Mouse (Mus musculus) spleen, adult 2 months (tissue): ENCODE data around the gene Cdh18. TPM values are rescaled to one million over a fixed set of nuclear protein-coding genes. Genes with fewer than 3 reads are reported as not detected.
"Not testable (repeated sequence)": the region's sequence is repeated elsewhere in the genome, so short reads cannot be mapped to it uniquely, and the experiment has no call there.

Experiments used
- DNase-seq, 2 experiments: peaks; one replicate each; pipeline versions ENCODE4 v3.0.0 to v3.0.0-alpha.2; 2012 to 2021; ENCODE audit warnings: low spot score in 2 of 2, low read depth in 1 of 2
- H3K27ac ChIP-seq: fragments of 200-500 bp; 2 replicates; pipeline ENCODE4 v1.5.1; 2012; ENCODE audit warnings: low read length, inconsistent platforms; ENCODE audit not compliant: insufficient read depth
- H3K27me3 ChIP-seq: fragments of 200-500 bp; 2 replicates; pipeline ENCODE4 v1.6.1; 2012; ENCODE audit warnings: mild to moderate bottlenecking, moderate library complexity, low read length, inconsistent platforms; ENCODE audit not compliant: control insufficient read depth, insufficient read depth
- H3K36me3 ChIP-seq: fragments of 200-500 bp; 2 replicates; pipeline ENCODE4 v1.6.1; 2012; ENCODE audit warnings: mild to moderate bottlenecking, low read length, inconsistent platforms; ENCODE audit not compliant: control insufficient read depth, insufficient read depth
- H3K4me1 ChIP-seq: fragments of 200-500 bp; 2 replicates; pipeline ENCODE4 v1.6.1; 2011; ENCODE audit warnings: inconsistent platforms; ENCODE audit not compliant: control insufficient read depth, insufficient read depth, insufficient read length
- H3K4me3 ChIP-seq: fragments of 200-500 bp; 2 replicates; pipeline ENCODE4 v1.5.1; 2011; ENCODE audit warnings: mild to moderate bottlenecking, inconsistent platforms; ENCODE audit not compliant: insufficient read depth, insufficient read length; ENCODE audit errors: extremely low read depth
- CTCF ChIP-seq: fragments of 200-500 bp; IDR thresholded peaks from 2 replicates; pipeline ENCODE4 v1.5.1; 2011; ENCODE audit warnings: mild to moderate bottlenecking, inconsistent platforms; ENCODE audit not compliant: insufficient read depth, insufficient read length, insufficient replicate concordance; ENCODE audit errors: extremely low read depth
- POLR2A ChIP-seq: fragments of 200-500 bp; IDR thresholded peaks from 2 replicates; pipeline ENCODE4 v1.6.1; 2011; ENCODE audit warnings: low read depth, low read length, inconsistent platforms
- WGBS: fragments of 180-500 bp; shearing (Covaris S2); methylation state at CpG from one replicate; pipeline ENCODE4 v1.1.7; 2018; 5-methylcytosine and 5-hydroxymethylcytosine counted together
- polyA plus RNA-seq: library from polyadenylated mRNA; depleted of rRNA; stranded (reverse); fragments of >200 nt; gene quantifications from 2 replicates; pipeline ENCODE4 v1.2.3, GENCODE M21; 2012

Cdh18 gene
- polyA plus RNA-seq, 1 experiment, result not detected

- Histone ChIP-seq H3K27ac (no peak overlapping the region), H3K4me1 (no peaks in the 10 kb centered on the region), H3K4me3 (no peak overlapping the region), H3K27me3 (no peaks in the 10 kb centered on the region), H3K36me3 (no peaks in the 10 kb centered on the region)
- 78% methylated on average over 3 of the region's 3 CpGs for WGBS
- DNase-seq, result no peak
- TF ChIP-seq POLR2A (no peak), CTCF (no peak)
Measured at GRCm38 (mm10) chr15:23316766-23317165, 767.9 kb downstream of the Cdh18 start.

- TF ChIP-seq CTCF (no peak), POLR2A (no peak)
- Histone ChIP-seq H3K4me1 (no peaks in the 10 kb centered on the region), H3K36me3 (no peaks in the 10 kb centered on the region), H3K27ac (no peak overlapping the region), H3K27me3 (no peaks in the 10 kb centered on the region), H3K4me3 (no peak overlapping the region)
- DNase-seq, result no peak
Measured at GRCm38 (mm10) chr15:23317409-23317808, 768.6 kb downstream of the Cdh18 start.

GRCm38 (mm10) chr15:23340338-23340737, 791.5 kb downstream of the Cdh18 start:
- not testable (repeated sequence) for H3K4me1 ChIP-seq, H3K36me3 ChIP-seq, H3K4me3 ChIP-seq, H3K27me3 ChIP-seq, H3K27ac ChIP-seq, DNase-seq
- no CpG with 5 or more reads among the region's 4 CpGs for WGBS

- no peak overlapping the region for H3K4me3 ChIP-seq
- H3K36me3 ChIP-seq, result no peaks in the 10 kb centered on the region
- H3K4me1 ChIP-seq, result no peaks in the 10 kb centered on the region
- TF ChIP-seq POLR2A (no peak), CTCF (no peak)
- no peak overlapping the region for H3K27ac ChIP-seq
- WGBS, result 67% methylated on average over 2 of the region's 2 CpGs
- no peaks in the 10 kb centered on the region for H3K27me3 ChIP-seq
- no peak for DNase-seq
Measured at GRCm38 (mm10) chr15:23351078-23351477, 802.3 kb downstream of the Cdh18 start.

GRCm38 (mm10) chr15:23366325-23366724, 817.5 kb downstream of the Cdh18 start:
- no peaks in the 10 kb centered on the region for H3K36me3 ChIP-seq
- H3K27me3 ChIP-seq, result no peaks in the 10 kb centered on the region
- no peak overlapping the region for H3K27ac ChIP-seq
- H3K4me1 ChIP-seq, result no peaks in the 10 kb centered on the region
- no peak for DNase-seq
- TF ChIP-seq CTCF (no peak), POLR2A (no peak)
- H3K4me3 ChIP-seq, result no peak overlapping the region
- WGBS, result 79% methylated on average over 3 of the region's 3 CpGs

- DNase-seq, result no peak
- no peaks in the 10 kb centered on the region for H3K4me1 ChIP-seq
- no peaks in the 10 kb centered on the region for H3K27me3 ChIP-seq
- TF ChIP-seq CTCF, result no peak
- no peak overlapping the region for H3K27ac ChIP-seq
- 51% methylated on average over 1 of the region's 1 CpGs for WGBS
- H3K36me3 ChIP-seq, result no peaks in the 10 kb centered on the region
- H3K4me3 ChIP-seq, result no peak overlapping the region
Measured at GRCm38 (mm10) chr15:23367712-23368111, 818.9 kb downstream of the Cdh18 start.

- no peaks in the 10 kb centered on the region for H3K27me3 ChIP-seq
- H3K36me3 ChIP-seq, result no peaks in the 10 kb centered on the region
- DNase-seq, result no peak
- no peak overlapping the region for H3K4me3 ChIP-seq
- H3K27ac ChIP-seq, result no peak overlapping the region
- 96% methylated on average over 2 of the region's 2 CpGs for WGBS
- no peak for TF ChIP-seq CTCF
- no peak for TF ChIP-seq POLR2A
- H3K4me1 ChIP-seq, result no peaks in the 10 kb centered on the region
Measured at GRCm38 (mm10) chr15:23378016-23378750, 829.4 kb downstream of the Cdh18 start.
